Mouse (Mus musculus): ENCODE measurements at regions not wholly inside any gene's neighbourhood (a gene's known extent, or its start where the extent isn't known, plus 50 kb on each side); places are given as distances from the start of the nearest gene placed in this dataset.

- WGBS = 78% methylated on average over 6 of the region's 6 CpGs
- H3K4me3 ChIP-seq (ENCODE audit: insufficient read depth, low read depth, low read length) = no peak overlapping the region
- no peaks in the 10 kb centered on the region for H3K4me1 ChIP-seq (ENCODE audit: control insufficient read depth, insufficient read depth, low read length)
- H3K27ac ChIP-seq (ENCODE audit: insufficient read depth, low read depth, low read length) = no peak overlapping the region
- TF ChIP-seq CTCF (IDR thresholded peaks at IDR 0.05; ENCODE audit: insufficient read depth, low read depth, low read length) (no peak), POLR2A (IDR thresholded peaks at IDR 0.05; ENCODE audit: insufficient read depth, low read depth, low read length) (no peak)
Observed at GRCm38 (mm10) chr5:112081006-112081405, 171.3 kb downstream of the Cryba4 start.

DNA sequence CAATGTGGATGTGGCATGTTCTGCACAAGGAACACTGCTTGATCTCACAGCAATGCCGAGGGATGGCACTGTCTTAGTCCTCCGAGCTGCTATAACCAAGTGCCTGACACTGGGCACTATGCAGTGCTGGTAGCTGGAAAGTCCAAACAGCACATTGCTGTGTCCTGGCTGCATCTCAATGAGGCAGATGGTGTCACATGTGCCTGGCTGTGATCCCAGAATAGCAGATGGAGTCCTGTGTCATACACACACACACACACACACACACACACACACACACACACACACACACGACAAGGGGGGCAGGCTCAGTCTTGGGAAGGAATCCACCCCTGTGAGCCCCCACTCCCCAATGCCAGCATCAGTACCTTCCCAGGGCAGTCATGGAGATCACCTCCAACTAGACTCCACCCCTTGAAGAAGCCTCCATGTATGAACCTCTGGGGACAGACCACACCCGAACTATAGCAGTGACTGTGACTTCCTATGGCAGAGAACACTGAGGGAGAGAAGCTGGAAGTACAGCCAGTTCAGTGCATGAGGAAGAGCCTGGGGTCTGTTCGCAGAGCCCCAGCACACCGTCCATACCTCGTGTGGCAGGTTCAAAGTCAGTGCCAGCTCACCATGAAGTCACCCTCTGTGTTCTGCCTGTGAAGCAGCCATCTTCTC lies 160.3 kb downstream of the Cryba4 start:
- no peak overlapping the region for H3K4me3 ChIP-seq (ENCODE audit: insufficient read depth, low read depth, low read length)
- WGBS = 70% methylated on average over 7 of the region's 7 CpGs
- no peak for TF ChIP-seq POLR2A (IDR thresholded peaks at IDR 0.05; ENCODE audit: insufficient read depth, low read depth, low read length)
- no peak for TF ChIP-seq CTCF (IDR thresholded peaks at IDR 0.05; ENCODE audit: insufficient read depth, low read depth, low read length)
- peaks cover 10% of the 10 kb centered on the region for H3K4me1 ChIP-seq (ENCODE audit: control insufficient read depth, insufficient read depth, low read length)
- H3K27ac ChIP-seq (ENCODE audit: insufficient read depth, low read depth, low read length) = no peak overlapping the region

- H3K4me1 ChIP-seq (ENCODE audit: control insufficient read depth, insufficient read depth, low read length) = peaks cover 14% of the 10 kb centered on the region
- no peak overlapping the region for H3K4me3 ChIP-seq (ENCODE audit: insufficient read depth, low read depth, low read length)
- H3K27ac ChIP-seq (ENCODE audit: insufficient read depth, low read depth, low read length) = no peak overlapping the region
- WGBS = 19% methylated on average over 17 of the region's 17 CpGs
- peak; percentile 15; the same call in 1 of the 2 replicates for TF ChIP-seq CTCF (IDR thresholded peaks at IDR 0.05; ENCODE audit: insufficient read depth, low read depth, low read length)
- no peak for TF ChIP-seq POLR2A (IDR thresholded peaks at IDR 0.05; ENCODE audit: insufficient read depth, low read depth, low read length)
Observed at GRCm38 (mm10) chr5:112093905-112094571, 158.3 kb downstream of the Cryba4 start.

- Histone ChIP-seq H3K4me3 (ENCODE audit: insufficient read depth, low read depth, low read length) (no peak overlapping the region), H3K27ac (ENCODE audit: insufficient read depth, low read depth, low read length) (no peak overlapping the region), H3K4me1 (ENCODE audit: control insufficient read depth, insufficient read depth, low read length) (peaks cover 15% of the 10 kb centered on the region)
- TF ChIP-seq CTCF (IDR thresholded peaks at IDR 0.05; ENCODE audit: insufficient read depth, low read depth, low read length) = no peak
- no peak for TF ChIP-seq POLR2A (IDR thresholded peaks at IDR 0.05; ENCODE audit: insufficient read depth, low read depth, low read length)
- WGBS = 34% methylated on average over 22 of the region's 22 CpGs
Observed at GRCm38 (mm10) chr5:112098469-112099085, 153.7 kb downstream of the Cryba4 start.

DNA sequence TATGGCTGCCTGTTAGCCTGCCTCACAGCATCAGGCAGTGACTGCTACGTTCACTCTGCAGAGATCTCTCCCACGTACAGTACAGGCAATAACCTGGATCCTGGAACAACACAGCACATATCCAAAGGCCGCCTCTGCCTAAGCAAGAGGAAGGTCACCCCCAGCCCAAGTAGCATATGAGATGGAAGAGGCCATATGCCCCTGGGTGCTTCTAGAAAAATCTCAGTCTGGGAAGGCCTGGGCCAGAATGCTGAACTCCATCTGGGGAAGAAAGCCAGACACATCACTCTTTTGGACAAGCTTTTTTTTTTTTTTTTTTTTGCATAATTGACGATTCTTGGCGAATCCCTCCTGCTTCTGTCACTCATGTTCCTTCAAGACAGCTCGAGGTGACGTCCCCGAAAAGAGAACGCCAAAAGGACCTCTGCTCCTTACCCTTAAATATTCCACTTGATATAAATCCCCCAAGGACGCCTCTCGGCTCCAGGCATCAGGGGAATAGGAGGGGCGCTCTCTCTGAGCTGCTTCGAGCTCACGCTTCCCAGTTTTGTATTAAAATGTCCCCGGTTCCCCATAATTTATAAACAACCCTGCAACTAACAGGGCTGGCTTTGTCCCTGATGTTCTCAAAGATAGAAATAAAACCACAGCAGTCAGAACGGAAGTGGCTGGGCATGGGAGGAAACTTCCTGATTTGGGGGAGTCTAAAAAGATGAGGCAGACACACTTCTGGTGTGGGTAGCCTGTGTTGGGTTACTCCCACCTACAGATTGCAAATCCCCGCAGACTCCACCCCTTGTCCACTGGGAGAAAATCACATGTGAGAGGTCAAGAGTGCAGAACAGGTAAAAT lies 150.4 kb downstream of the Cryba4 start:
- 63% methylated on average over 17 of the region's 17 CpGs for WGBS
- Histone ChIP-seq H3K27ac (ENCODE audit: insufficient read depth, low read depth, low read length) (no peak overlapping the region), H3K4me3 (ENCODE audit: insufficient read depth, low read depth, low read length) (no peak overlapping the region), H3K4me1 (ENCODE audit: control insufficient read depth, insufficient read depth, low read length) (peaks cover 5% of the 10 kb centered on the region; the same call in 1 of the 2 replicates)
- no peak for TF ChIP-seq POLR2A (IDR thresholded peaks at IDR 0.05; ENCODE audit: insufficient read depth, low read depth, low read length)
- no peak for TF ChIP-seq CTCF (IDR thresholded peaks at IDR 0.05; ENCODE audit: insufficient read depth, low read depth, low read length)

GRCm38 (mm10) chr5:112110306-112110969 lies 141.9 kb downstream of the Cryba4 start:
- H3K4me3 ChIP-seq (ENCODE audit: insufficient read depth, low read depth, low read length) = no peak overlapping the region
- TF ChIP-seq POLR2A (IDR thresholded peaks at IDR 0.05; ENCODE audit: insufficient read depth, low read depth, low read length) (no peak), CTCF (IDR thresholded peaks at IDR 0.05; ENCODE audit: insufficient read depth, low read depth, low read length) (no peak)
- WGBS = 32% methylated on average over 22 of the region's 22 CpGs
- no peak overlapping the region for H3K27ac ChIP-seq (ENCODE audit: insufficient read depth, low read depth, low read length)
- H3K4me1 ChIP-seq (ENCODE audit: control insufficient read depth, insufficient read depth, low read length) = no peaks in the 10 kb centered on the region

GRCm38 (mm10) chr5:112120766-112121165 lies 131.6 kb downstream of the Cryba4 start:
- Histone ChIP-seq H3K4me1 (ENCODE audit: control insufficient read depth, insufficient read depth, low read length) (no peaks in the 10 kb centered on the region), H3K4me3 (ENCODE audit: insufficient read depth, low read depth, low read length) (no peak overlapping the region), H3K27ac (ENCODE audit: insufficient read depth, low read depth, low read length) (no peak overlapping the region)
- 77% methylated on average over 6 of the region's 6 CpGs for WGBS
- TF ChIP-seq POLR2A (IDR thresholded peaks at IDR 0.05; ENCODE audit: insufficient read depth, low read depth, low read length) = no peak
- no peak for TF ChIP-seq CTCF (IDR thresholded peaks at IDR 0.05; ENCODE audit: insufficient read depth, low read depth, low read length)

- H3K27ac ChIP-seq (ENCODE audit: insufficient read depth, low read depth, low read length) = no peak overlapping the region
- TF ChIP-seq POLR2A (IDR thresholded peaks at IDR 0.05; ENCODE audit: insufficient read depth, low read depth, low read length) (no peak), CTCF (IDR thresholded peaks at IDR 0.05; ENCODE audit: insufficient read depth, low read depth, low read length) (no peak)
Observed at GRCm38 (mm10) chr5:112121554-112121953, 130.8 kb downstream of the Cryba4 start.

More at GRCm38 (mm10) chr5:112121554-112121953, 130.8 kb downstream of the Cryba4 start:
- H3K4me3 ChIP-seq (ENCODE audit: insufficient read depth, low read depth, low read length) = no peak overlapping the region
- H3K4me1 ChIP-seq (ENCODE audit: control insufficient read depth, insufficient read depth, low read length) = no peaks in the 10 kb centered on the region
- WGBS = 68% methylated on average over 9 of the region's 9 CpGs
